Mouse (Mus musculus) midbrain, embryonic 14.5 days (tissue): ENCODE data around the gene Rpl23a. TPM values are rescaled to one million over a fixed set of nuclear protein-coding genes. Genes with fewer than 3 reads are reported as not detected.

Experiments used
- ATAC-seq: fragments of 200-750 bp; cut with Nextera tagmentation; 2 replicates; pipeline ENCODE4 v1.8.0; 2017; ENCODE audit warnings: moderate number of reproducible peaks, moderate library complexity; ENCODE audit not compliant: low FRiP score, low TSS enrichment
- DNase-seq: peaks from one replicate; pipeline ENCODE4 v3.0.0-alpha.2; 2015
- H3K27ac ChIP-seq: fragments of 300-500 bp; sonication (generic); replicated peaks from 2 replicates; pipeline ENCODE4 v1.5.1; 2014; ENCODE audit warnings: mild to moderate bottlenecking, low read depth, low read length, moderate library complexity
- H3K27me3 ChIP-seq: fragments of 300-500 bp; sonication (generic); 2 replicates; pipeline ENCODE4 v1.6.1; 2014; ENCODE audit warnings: low read length, control low read depth, mixed read lengths; ENCODE audit not compliant: control insufficient read depth, insufficient read depth
- H3K36me3 ChIP-seq: fragments of 300-500 bp; sonication (generic); 2 replicates; pipeline ENCODE4 v1.6.1; 2014; ENCODE audit warnings: low read length, control low read depth; ENCODE audit not compliant: control insufficient read depth, insufficient read depth
- H3K4me1 ChIP-seq: fragments of 300-500 bp; sonication (generic); 2 replicates; pipeline ENCODE4 v1.6.1; 2014; ENCODE audit warnings: mild to moderate bottlenecking, antibody characterized with exemption, low read length, control low read depth; ENCODE audit not compliant: control insufficient read depth, insufficient read depth
- H3K4me2 ChIP-seq: fragments of 300-500 bp; sonication (generic); 2 replicates; pipeline ENCODE4 v1.6.1; 2014; ENCODE audit warnings: mild to moderate bottlenecking, low read length, moderate library complexity
- H3K4me3 ChIP-seq: fragments of 300-500 bp; sonication (generic); replicated peaks from 2 replicates; pipeline ENCODE4 v1.5.1; 2014; ENCODE audit warnings: low read depth, low read length
- H3K9ac ChIP-seq: fragments of 300-500 bp; sonication (generic); replicated peaks from 2 replicates; pipeline ENCODE4 v1.6.1; 2014; ENCODE audit warnings: mild to moderate bottlenecking, low read length, moderate library complexity
- H3K9me3 ChIP-seq: fragments of 300-500 bp; sonication (generic); 2 replicates; pipeline ENCODE4 v1.6.1; 2016; ENCODE audit warnings: low read length, control low read depth, mixed read lengths; ENCODE audit not compliant: control insufficient read depth
- WGBS: fragments of 180-500 bp; shearing (Covaris S2); extraction: QIAGEN DNeasy Blood & Tissue Kit; methylation state at CpG from one replicate; pipeline ENCODE4 v1.1.7; 2014; 5-methylcytosine and 5-hydroxymethylcytosine counted together
- polyA plus RNA-seq: library from polyadenylated mRNA; unstranded; fragments of >200 nt; fragmentation: Nextera tagmentation; extraction: Ambion mirVana; gene quantifications from 2 replicates; pipeline ENCODE4 v1.2.1, GENCODE M21; 2014

Gene Rpl23a
- polyA plus RNA-seq, 1 experiment from 2014 or later = 977 TPM

DNA sequence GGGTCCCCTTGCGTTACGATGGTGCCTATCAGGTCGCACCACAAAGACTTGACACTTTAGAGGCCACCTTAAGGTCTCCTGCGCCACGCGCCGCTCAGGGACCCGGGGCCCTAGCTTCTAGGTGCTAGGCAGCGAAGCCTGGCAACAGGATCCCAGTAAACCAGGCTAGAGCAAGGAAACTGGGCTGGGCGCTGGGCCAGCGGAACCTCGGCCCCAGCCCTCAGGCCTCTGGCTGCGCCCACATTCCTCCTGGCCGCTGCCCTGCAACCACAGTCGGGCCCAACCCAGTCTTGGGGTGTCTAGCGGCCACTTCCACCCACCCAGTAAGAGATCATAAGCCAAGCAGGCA, 17.6 kb downstream of the Rpl23a start:
- peak overlapping the region; percentile 86 for H3K4me2 ChIP-seq
- no peaks in the 10 kb centered on the region for H3K27me3 ChIP-seq
- H3K4me3 ChIP-seq = peak overlapping the region; percentile 100
- H3K27ac ChIP-seq = peak overlapping the region; percentile 97
- H3K36me3 ChIP-seq = peaks cover 16% of the 10 kb centered on the region
- ATAC-seq = 0 out of 2 replicates have a peak, but pooled peaks have one; percentile 1
- WGBS = 3% methylated on average over 16 of the region's 16 CpGs
- H3K4me1 ChIP-seq = peaks cover 26% of the 10 kb centered on the region
- no peaks in the 10 kb centered on the region for H3K9me3 ChIP-seq
- DNase-seq = no peak
- peak overlapping the region; percentile 100; the same call in 1 of the 2 replicates for H3K9ac ChIP-seq

DNA sequence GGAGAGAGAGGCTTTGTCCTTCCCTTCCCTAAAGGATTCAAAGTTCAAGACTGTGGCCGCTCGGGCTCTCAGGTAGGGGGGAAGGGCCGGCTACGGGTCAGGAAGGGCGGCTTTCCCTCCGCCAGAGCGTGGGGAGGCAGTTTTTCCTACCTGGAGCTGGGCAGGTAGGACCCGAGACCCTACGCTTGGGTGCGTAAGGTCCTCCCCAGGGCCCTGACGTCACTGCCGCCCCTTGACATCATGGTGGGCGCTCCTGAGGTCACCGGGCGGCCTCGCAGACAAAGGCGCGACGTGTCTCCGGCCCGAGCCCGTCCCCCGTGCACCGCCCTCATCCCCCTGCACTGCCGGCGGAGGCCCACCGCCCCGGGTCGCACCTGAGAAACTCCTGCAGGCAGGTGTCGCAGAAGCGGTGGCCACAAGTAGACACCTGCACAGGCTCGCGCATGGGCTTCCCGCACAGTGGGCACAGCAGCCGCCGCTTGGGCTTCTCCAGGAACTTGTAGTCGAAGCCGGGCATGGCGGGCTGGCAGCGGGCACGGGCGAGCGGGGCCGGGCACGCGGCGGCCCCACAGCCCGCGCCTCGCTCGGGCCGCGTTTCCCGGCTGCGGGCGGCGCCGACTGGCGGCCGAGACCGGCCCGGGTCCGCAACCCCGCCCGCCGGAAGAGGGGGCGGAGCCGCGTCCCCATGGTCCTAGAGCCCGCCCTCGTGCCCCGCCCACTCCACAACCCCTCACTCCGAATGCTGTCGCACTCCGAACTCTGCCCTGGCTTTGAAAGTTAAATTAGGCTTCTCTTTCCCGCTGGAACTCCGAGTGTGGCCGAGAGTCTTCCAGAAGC, 18.2 kb downstream of the Rpl23a start, which contains the start of gene Traf4:
Gene Traf4, minus strand, starts transcription at position 666 of the 837 bp plus-strand sequence.
- H3K36me3 ChIP-seq = peaks cover 22% of the 10 kb centered on the region
- under 1% methylated on average over 77 of the region's 78 CpGs for WGBS

DNA sequence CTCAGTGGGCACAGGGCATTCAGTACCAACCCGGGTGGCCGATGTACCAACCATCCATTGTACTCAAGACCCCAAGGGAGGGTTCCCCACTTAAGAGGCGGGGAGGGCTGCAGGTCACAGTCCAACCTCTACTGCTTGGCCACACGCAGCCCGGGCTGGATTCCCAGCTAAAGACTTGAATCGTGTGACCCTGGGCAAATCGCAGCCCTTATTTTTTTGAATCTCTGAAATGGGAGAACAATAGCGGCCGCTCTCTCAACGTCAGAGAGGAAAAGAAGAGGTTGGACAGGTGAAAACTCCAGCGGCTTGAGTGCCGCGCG, 18.8 kb downstream of the Rpl23a start:
- no peaks in the 10 kb centered on the region for H3K9me3 ChIP-seq
- H3K4me1 ChIP-seq = peaks cover 26% of the 10 kb centered on the region
- H3K27ac ChIP-seq = peak overlapping the region; percentile 97
- no peaks in the 10 kb centered on the region for H3K27me3 ChIP-seq
- WGBS = under 1% methylated on average over 14 of the region's 14 CpGs
- H3K4me3 ChIP-seq = peak overlapping the region; percentile 100
- peak overlapping the region; percentile 86 for H3K4me2 ChIP-seq
- peak; percentile 4; the same call in 1 of the 2 replicates for ATAC-seq
- H3K9ac ChIP-seq = peak overlapping the region; percentile 100
- DNase-seq = peak; percentile 55
- H3K36me3 ChIP-seq = peaks cover 28% of the 10 kb centered on the region

More for the DNA sequence above, 18.2 kb downstream of the Rpl23a start, which contains the start of gene Traf4:
- Histone ChIP-seq H3K9ac (peak within 1 kb of the TSS; percentile 100), H3K4me3 (peak within 1 kb of the TSS; percentile 100), H3K9me3 (no peaks in the 10 kb centered on the region), H3K4me1 (peaks cover 26% of the 10 kb centered on the region), H3K27ac (peak within 1 kb of the TSS; percentile 97), H3K27me3 (no peaks in the 10 kb centered on the region), H3K4me2 (peak within 1 kb of the TSS; percentile 86)
- ATAC-seq (peak; percentile 85), DNase-seq (peak; percentile 96)

DNA sequence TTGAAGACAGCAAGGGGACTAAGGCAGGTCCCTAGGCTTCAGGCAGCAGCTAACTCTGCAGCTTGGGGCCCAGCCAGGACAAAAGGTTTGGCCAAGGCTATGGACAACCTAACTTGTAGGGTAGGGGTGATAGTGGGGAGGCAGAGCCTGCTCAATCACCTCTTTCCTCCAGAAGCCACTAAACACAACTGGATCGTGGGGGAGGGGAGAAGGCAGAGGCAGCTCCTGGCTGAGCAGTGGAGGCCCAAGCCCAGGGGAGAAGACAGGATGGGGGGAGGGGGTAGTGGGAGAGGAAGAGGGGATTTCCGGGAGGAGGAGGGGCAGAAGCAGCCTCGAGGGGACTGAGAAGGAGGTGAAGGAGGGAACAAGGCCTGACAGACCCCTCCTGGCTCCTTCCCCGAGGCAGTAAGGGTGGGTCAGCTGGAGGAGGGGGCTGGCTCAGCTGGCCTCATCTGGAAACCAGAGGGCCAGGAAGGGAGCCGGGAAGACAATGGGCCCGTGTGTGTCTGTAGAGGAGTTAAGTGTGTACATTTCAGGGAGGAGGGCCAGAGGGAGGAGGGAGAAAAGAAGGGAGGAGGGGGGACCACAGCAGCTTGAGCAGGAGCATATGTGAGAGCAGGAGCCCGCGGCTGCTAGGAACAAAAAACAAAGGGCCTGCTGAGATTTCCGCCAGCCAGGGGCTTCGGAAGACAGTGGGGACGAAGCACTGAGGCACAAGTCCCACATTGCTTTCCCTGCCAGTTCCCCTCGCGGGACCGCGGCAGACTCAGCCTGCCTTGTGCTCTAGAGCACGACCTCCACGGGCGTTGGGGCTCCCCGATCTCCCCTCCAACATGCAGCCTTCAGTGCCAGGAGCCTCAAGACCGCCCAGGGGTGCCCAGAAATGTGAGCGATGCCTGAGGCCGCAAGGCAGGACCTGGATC, 19.4 kb downstream of the Rpl23a start:
- Histone ChIP-seq H3K4me3 (peak overlapping the region; percentile 100), H3K9me3 (no peaks in the 10 kb centered on the region), H3K36me3 (peaks cover 34% of the 10 kb centered on the region), H3K9ac (peak overlapping the region; percentile 100), H3K27me3 (no peaks in the 10 kb centered on the region), H3K27ac (peak overlapping the region; percentile 97), H3K4me1 (peaks cover 26% of the 10 kb centered on the region), H3K4me2 (peak overlapping the region; percentile 86)
- DNase-seq (peak; percentile 87), ATAC-seq (peak; percentile 64)
- WGBS = 0% methylated on average over 22 of the region's 22 CpGs

DNA sequence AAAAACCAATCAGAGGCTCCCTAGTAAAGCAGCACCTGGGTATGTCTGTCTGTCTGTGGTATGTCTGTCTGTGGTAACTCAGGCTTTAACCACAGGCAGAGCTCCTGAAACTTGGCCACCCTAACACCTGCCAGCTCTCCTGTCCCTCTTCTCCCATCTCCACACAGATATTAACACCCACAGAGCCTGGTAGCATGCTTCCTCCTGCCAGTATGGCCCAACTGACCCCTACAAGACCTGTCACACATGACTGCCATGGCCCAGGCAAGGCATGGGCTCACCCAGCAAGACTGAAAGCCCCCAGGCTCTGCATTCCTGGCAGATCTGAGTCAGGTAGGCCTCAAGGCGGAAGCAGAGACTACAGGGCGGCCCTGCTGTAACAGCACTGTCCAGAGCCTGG, 20.3 kb downstream of the Rpl23a start:
- WGBS = 93% methylated on average over 2 of the region's 2 CpGs
- peaks cover 43% of the 10 kb centered on the region for H3K36me3 ChIP-seq
- peaks cover 26% of the 10 kb centered on the region for H3K4me1 ChIP-seq

DNA sequence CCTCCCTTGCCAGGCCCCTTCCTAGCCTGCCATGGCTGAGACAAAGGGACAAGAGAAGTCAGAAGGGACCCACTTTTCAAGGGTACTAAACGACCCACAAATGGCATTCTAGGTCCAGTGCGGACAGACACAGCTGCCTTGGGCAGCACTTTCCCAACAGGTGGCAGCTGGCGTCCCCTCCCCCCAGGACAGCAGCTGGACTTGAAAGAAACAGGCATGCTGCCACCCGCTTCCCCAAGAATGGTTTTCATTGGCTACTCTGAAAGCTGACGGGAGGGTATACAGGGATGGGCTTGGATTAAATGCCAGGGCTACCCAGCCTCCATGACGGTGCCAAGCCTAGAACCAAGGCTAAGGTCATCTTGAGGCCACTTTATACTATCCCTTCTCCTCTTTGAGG, 20.9 kb downstream of the Rpl23a start:
- DNase-seq = no peak
- Histone ChIP-seq H3K4me2 (peak overlapping the region; percentile 86), H3K9me3 (no peaks in the 10 kb centered on the region), H3K27ac (peak overlapping the region; percentile 97), H3K36me3 (peaks cover 48% of the 10 kb centered on the region), H3K27me3 (no peaks in the 10 kb centered on the region), H3K4me3 (peak overlapping the region; percentile 100), H3K9ac (peak overlapping the region; percentile 100), H3K4me1 (peaks cover 26% of the 10 kb centered on the region)
- 33% methylated on average over 6 of the region's 6 CpGs for WGBS
- ATAC-seq = no peak

More for the DNA sequence above, 20.3 kb downstream of the Rpl23a start:
- Histone ChIP-seq H3K27ac (peak overlapping the region; percentile 97), H3K4me3 (peak overlapping the region; percentile 100), H3K9ac (peak overlapping the region; percentile 100), H3K9me3 (no peaks in the 10 kb centered on the region), H3K4me2 (peak overlapping the region; percentile 86), H3K27me3 (no peaks in the 10 kb centered on the region)
- no peak for ATAC-seq
- no peak for DNase-seq

DNA sequence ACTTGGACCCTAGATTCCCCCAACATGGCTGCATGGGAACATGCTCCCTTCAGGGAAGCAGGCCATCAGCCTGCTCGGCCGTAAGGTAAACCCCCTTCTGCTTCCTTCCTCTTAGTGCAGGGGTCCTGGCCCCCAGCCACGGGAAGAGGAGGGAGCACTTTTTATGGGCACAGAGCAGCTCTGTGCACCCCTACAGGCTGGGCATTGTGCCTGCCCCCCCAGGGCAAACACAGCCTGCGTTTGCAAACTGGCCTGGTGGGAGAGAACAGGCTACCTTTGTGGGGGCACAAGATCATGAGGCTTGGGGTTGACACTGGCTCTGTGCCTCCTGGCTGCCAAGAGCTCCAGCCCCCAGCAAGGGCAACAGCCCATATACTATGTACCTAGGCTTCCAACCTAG, 21.4 kb downstream of the Rpl23a start:
- ATAC-seq = no peak
- WGBS = 72% methylated on average over 4 of the region's 4 CpGs
- no peaks in the 10 kb centered on the region for H3K9me3 ChIP-seq
- no peaks in the 10 kb centered on the region for H3K27me3 ChIP-seq
- H3K4me2 ChIP-seq = peak overlapping the region; percentile 86
- H3K9ac ChIP-seq = peak overlapping the region; percentile 100; the same call in 1 of the 2 replicates
- DNase-seq = no peak
- H3K36me3 ChIP-seq = peaks cover 52% of the 10 kb centered on the region
- H3K4me3 ChIP-seq = 0 out of 2 replicates have a peak overlapping the region, but pooled peaks have one; percentile 100
- peak overlapping the region; percentile 97; the same call in 1 of the 2 replicates for H3K27ac ChIP-seq
- H3K4me1 ChIP-seq = peaks cover 26% of the 10 kb centered on the region

DNA sequence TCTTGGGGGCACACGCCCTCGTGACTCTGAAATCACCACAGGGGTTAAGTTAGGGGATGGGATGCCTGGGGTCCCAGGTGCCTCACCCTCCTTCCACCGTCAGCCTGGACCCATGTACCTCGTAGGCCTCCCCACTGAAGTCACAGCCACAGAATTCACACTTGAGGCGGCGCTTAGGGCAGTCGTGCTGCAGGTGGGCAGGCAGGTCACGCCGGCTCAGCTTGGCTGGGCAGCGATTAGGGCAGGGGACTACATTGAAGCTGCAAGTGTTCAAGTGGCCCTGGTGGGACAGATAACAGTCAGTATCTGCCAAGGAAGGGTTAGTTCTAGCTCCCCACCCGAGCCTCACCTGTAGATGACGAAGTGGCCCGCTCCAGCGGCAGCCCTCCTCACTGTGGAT, 22.2 kb downstream of the Rpl23a start:
- no peak for ATAC-seq
- DNase-seq = no peak
- 92% methylated on average over 14 of the region's 14 CpGs for WGBS
- no peaks in the 10 kb centered on the region for H3K9me3 ChIP-seq
- no peak overlapping the region for H3K4me3 ChIP-seq
- H3K4me1 ChIP-seq = peaks cover 25% of the 10 kb centered on the region
- H3K27me3 ChIP-seq = no peaks in the 10 kb centered on the region
- no peak overlapping the region for H3K4me2 ChIP-seq
- H3K36me3 ChIP-seq = peaks cover 58% of the 10 kb centered on the region
- H3K9ac ChIP-seq = no peak overlapping the region
- no peak overlapping the region for H3K27ac ChIP-seq
